Mouse (Mus musculus) liver, postnatal 0 days (tissue): ENCODE results near the gene Rnft2.

Source experiments
- CTCF ChIP-seq: sonication (generic); IDR thresholded peaks from 2 replicates; pipeline ENCODE4 v1.5.1; 2016; ENCODE audit warnings: antibody characterized with exemption, low read depth
- EP300 ChIP-seq: IDR thresholded peaks from 2 replicates; pipeline ENCODE4 v1.6.1; 2016; ENCODE audit warnings: antibody characterized with exemption, low read depth, mild to moderate bottlenecking

- TF ChIP-seq CTCF (no peak), EP300 (no peak)
Measured at GRCm38 (mm10) chr5:118223142-118223757, 21.7 kb downstream of the Rnft2 start.
